Mouse (Mus musculus) liver, embryonic 11.5 days (tissue): ENCODE data around the gene Pde4dip. TPM values are rescaled to one million over a fixed set of nuclear protein-coding genes. Genes with fewer than 3 reads are reported as not detected.

ENCODE experiments used
- ATAC-seq: fragments of 200-750 bp; cut with Nextera tagmentation; replicated peaks from 2 replicates; pipeline ENCODE4 v1.8.0; 2017; ENCODE audit warnings: moderate number of reproducible peaks, mild to moderate bottlenecking, moderate TSS enrichment, moderate library complexity; ENCODE audit not compliant: low FRiP score
- DNase-seq: peaks from one replicate; pipeline ENCODE4 v3.0.0-alpha.2; 2017; ENCODE audit warnings: low spot score
- H3K27ac ChIP-seq: fragments of 300-500 bp; sonication (generic); 2 replicates; pipeline ENCODE4 v1.5.1; 2014; ENCODE audit warnings: mild to moderate bottlenecking, low read depth, low read length, control low read depth
- H3K27me3 ChIP-seq: fragments of 300-500 bp; sonication (generic); replicated peaks from 2 replicates; pipeline ENCODE4 v1.6.1; 2014; ENCODE audit warnings: low read length, mixed read lengths; ENCODE audit not compliant: control insufficient read depth, insufficient read depth
- H3K36me3 ChIP-seq: fragments of 300-500 bp; sonication (generic); 2 replicates; pipeline ENCODE4 v1.6.1; 2014; ENCODE audit warnings: mild to moderate bottlenecking, low read length, moderate library complexity, mixed read lengths; ENCODE audit not compliant: control insufficient read depth, insufficient read depth
- H3K4me1 ChIP-seq: fragments of 300-500 bp; sonication (generic); replicated peaks from 2 replicates; pipeline ENCODE4 v1.6.1; 2014; ENCODE audit warnings: low read length, mixed read lengths; ENCODE audit not compliant: control insufficient read depth, insufficient read depth
- H3K4me2 ChIP-seq: fragments of 300-500 bp; sonication (generic); 2 replicates; pipeline ENCODE4 v1.6.1; 2014; ENCODE audit warnings: mild to moderate bottlenecking, control low read depth, moderate library complexity
- H3K4me3 ChIP-seq: fragments of 300-500 bp; sonication (generic); 2 replicates; pipeline ENCODE4 v1.5.1; 2014; ENCODE audit warnings: low read depth, low read length, control low read depth
- H3K9ac ChIP-seq: fragments of 300-500 bp; sonication (generic); 2 replicates; pipeline ENCODE4 v1.6.1; 2014; ENCODE audit warnings: low read depth, low read length, control low read depth
- H3K9me3 ChIP-seq: fragments of 300-500 bp; sonication (generic); 2 replicates; pipeline ENCODE4 v1.6.1; 2016; ENCODE audit warnings: low read length, inconsistent platforms, mixed read lengths; ENCODE audit not compliant: control insufficient read depth
- WGBS: fragments of 180-500 bp; shearing (Covaris S2); extraction: QIAGEN DNeasy Blood & Tissue Kit; methylation state at CpG from one replicate; pipeline ENCODE4 v1.1.7; 2014; 5-methylcytosine and 5-hydroxymethylcytosine counted together
- polyA plus RNA-seq: library from polyadenylated mRNA; unstranded; fragments of >200 nt; fragmentation: Nextera tagmentation; extraction: Ambion mirVana; gene quantifications from 2 replicates; pipeline ENCODE4 v1.2.1, GENCODE M21; 2014

Gene Pde4dip
- polyA plus RNA-seq, 1 experiment from 2014 or later = 16.9 TPM

DNA sequence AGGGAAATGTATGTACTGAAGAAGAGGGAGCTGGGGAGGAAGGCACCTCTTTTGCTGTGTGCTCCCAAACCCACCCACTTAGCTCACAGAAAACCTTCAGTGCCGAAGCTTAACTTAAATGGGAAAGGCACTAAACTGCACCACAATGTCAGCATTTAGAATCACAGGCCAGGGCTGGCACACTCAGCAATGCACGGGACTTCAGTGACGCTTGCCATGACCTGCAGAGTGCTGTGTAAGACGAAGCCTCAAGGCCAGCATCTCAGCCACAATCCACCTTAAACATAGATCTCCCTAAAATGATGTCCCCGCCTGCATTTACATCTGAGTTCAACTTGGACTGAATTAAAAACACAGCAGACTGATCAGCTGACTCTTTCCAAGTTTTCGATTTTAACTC is 91.1 kb downstream of the Pde4dip start:
- Histone ChIP-seq H3K4me2 (no peak overlapping the region), H3K4me3 (no peak overlapping the region), H3K9me3 (no peaks in the 10 kb centered on the region), H3K27me3 (no peaks in the 10 kb centered on the region), H3K36me3 (no peaks in the 10 kb centered on the region), H3K4me1 (no peaks in the 10 kb centered on the region), H3K9ac (no peak overlapping the region), H3K27ac (no peak overlapping the region)
- WGBS = 81% methylated on average over 6 of the region's 6 CpGs
- DNase-seq (no peak), ATAC-seq (no peak)

DNA sequence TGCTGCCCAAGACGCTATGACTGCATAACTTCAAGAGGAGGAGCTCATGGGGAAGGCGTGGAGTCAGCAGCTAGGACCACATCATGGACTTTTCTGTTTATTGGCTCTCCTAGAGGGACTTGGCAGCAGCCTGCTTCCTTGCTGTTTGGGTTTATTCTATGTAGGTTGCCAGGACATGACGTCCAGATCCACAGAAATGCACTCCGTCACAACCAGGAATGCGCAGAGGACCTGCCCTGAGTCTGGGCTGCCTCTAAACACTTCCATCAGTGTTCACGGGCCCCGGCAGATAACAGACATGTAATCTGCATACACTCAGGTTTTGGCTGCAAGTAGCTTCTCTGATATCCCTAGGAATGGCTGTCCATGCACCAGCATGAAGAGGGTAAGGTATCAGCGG is 94.5 kb downstream of the Pde4dip start:
- WGBS = 82% methylated on average over 8 of the region's 8 CpGs
- H3K27ac ChIP-seq = no peak overlapping the region
- ATAC-seq = no peak

DNA sequence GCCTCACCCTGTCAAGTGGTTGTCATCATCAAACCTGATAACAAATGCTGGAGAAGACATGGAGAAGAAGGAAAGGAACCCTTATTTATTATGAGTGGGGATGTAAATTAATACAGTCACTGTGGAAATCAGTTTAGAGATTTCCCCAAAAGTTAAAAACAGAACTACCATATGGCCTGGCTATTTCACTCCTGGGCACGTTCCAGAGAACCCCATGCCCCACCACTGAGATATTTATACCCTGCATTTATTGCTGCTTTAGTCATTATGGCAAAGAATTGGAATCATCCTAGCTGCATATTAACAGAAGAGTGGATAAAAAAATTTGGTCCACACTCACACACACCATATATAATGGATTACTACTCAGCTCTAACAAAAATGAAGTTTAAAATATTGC is 98.4 kb downstream of the Pde4dip start:
- no peak overlapping the region for H3K4me2 ChIP-seq
- H3K27me3 ChIP-seq = no peaks in the 10 kb centered on the region
- no peaks in the 10 kb centered on the region for H3K4me1 ChIP-seq
- ATAC-seq (no peak), DNase-seq (no peak)
- H3K27ac ChIP-seq = no peak overlapping the region
- no peak overlapping the region for H3K9ac ChIP-seq
- 0 out of 2 replicates have a peak, but pooled peaks cover 2% of the 10 kb centered on the region for H3K9me3 ChIP-seq
- no peak overlapping the region for H3K4me3 ChIP-seq
- WGBS = 65% methylated on average over 1 of the region's 1 CpGs
- peaks cover 3% of the 10 kb centered on the region; the same call in 1 of the 2 replicates for H3K36me3 ChIP-seq

More for the DNA sequence above, 94.5 kb downstream of the Pde4dip start:
- 0 out of 2 replicates have a peak, but pooled peaks cover 2% of the 10 kb centered on the region for H3K9me3 ChIP-seq
- no peak overlapping the region for H3K9ac ChIP-seq
- no peaks in the 10 kb centered on the region for H3K27me3 ChIP-seq
- H3K36me3 ChIP-seq = peaks cover 3% of the 10 kb centered on the region; the same call in 1 of the 2 replicates
- H3K4me2 ChIP-seq = no peak overlapping the region
- no peak for DNase-seq
- H3K4me1 ChIP-seq = no peaks in the 10 kb centered on the region
- H3K4me3 ChIP-seq = no peak overlapping the region

DNA sequence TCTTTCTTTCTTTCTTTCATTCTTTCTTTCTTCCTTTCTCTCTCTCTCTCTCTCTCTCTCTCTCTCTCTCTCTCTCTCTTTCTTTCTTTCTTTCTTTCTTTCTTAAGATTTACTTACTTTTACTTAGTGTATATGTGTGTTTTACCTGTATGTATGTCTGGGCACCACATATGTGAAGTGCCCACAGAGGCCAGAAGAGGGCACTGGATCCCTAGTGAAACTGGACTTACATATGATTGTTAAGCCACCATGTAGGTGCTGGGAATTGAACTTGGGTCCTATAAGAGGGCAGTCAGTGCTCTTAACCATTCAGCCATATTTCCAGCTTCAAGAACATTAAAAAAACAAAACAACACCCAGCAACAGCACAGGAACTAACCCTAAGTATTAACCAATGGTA is 99.2 kb downstream of the Pde4dip start:
- Histone ChIP-seq H3K4me2 (no peak overlapping the region), H3K9me3 (0 out of 2 replicates have a peak, but pooled peaks cover 2% of the 10 kb centered on the region), H3K27ac (no peak overlapping the region), H3K4me3 (no peak overlapping the region), H3K36me3 (peaks cover 3% of the 10 kb centered on the region; the same call in 1 of the 2 replicates), H3K4me1 (no peaks in the 10 kb centered on the region), H3K27me3 (no peaks in the 10 kb centered on the region), H3K9ac (no peak overlapping the region)
- no peak for ATAC-seq
- no peak for DNase-seq

DNA sequence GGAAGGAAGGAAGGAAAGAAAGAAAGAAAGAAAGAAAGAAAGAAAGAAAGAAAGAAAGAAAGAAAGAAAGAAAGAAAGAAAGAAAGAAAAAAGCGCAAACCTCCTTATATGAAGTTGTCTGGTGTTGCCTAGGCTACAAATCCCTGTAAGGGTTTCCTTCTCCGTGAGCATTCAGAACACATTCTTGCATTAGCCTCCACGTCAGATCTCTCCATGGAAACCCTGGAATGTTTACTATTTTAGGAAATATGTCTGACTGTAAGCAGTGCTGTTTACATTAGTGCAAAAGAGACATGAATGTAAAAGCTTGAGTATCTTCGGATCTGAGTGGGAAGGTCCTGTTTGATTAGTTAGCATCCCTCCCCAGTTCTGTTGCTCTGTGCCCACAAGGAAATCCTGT is 112.3 kb downstream of the Pde4dip start:
- DNase-seq = peak; percentile 10
- no peak for ATAC-seq

DNA sequence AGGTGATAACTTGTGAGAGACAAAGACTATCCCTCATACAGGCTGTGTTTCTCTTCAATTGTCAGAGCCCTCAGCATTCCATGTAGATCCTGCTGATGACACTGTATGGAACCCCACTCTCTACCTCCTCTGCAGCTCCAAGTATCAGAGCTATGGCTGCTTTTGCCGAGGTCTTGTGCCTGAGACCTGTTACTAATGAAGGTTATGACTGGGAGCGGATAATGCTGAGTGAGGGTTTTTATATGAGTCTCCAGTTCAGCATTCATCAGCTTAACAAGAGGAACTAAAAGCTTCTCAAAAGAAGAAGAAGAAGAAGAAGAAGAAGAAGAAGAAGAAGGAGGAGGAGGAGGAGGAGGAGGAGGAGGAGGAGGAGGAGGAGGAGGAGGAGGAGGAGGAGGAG is 112.8 kb downstream of the Pde4dip start:
- Histone ChIP-seq H3K27me3 (no peaks in the 10 kb centered on the region), H3K4me2 (no peak overlapping the region), H3K27ac (no peak overlapping the region), H3K9ac (no peak overlapping the region), H3K9me3 (no peaks in the 10 kb centered on the region), H3K4me3 (no peak overlapping the region), H3K4me1 (no peaks in the 10 kb centered on the region), H3K36me3 (no peaks in the 10 kb centered on the region)
- WGBS = 83% methylated on average over 2 of the region's 2 CpGs
- DNase-seq = peak; percentile 9
- ATAC-seq = no peak

More for the DNA sequence above, 112.3 kb downstream of the Pde4dip start:
- Histone ChIP-seq H3K4me3 (no peak overlapping the region), H3K4me2 (no peak overlapping the region), H3K36me3 (no peaks in the 10 kb centered on the region), H3K27me3 (no peaks in the 10 kb centered on the region), H3K9me3 (no peaks in the 10 kb centered on the region), H3K27ac (no peak overlapping the region), H3K4me1 (no peaks in the 10 kb centered on the region), H3K9ac (no peak overlapping the region)
- WGBS = 52% methylated on average over 4 of the region's 4 CpGs

DNA sequence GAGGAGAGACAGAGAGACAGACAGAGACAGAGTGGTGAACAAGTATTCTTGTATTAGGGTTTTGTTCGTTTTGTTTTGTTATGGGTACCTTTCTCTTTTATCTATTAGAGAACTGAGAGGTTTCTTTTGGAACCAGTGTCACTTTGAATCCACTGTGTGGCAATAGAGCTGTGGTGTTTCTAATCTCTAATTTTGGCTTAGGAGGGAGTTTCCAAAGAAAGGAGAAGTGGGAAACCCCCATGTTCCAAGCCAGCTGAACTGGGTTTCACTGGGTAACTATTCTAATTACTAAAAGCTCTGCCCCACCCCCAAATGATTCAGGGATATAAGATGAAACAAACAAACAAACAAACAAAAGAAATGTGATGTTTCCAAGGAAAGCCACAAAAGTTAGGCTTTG is 113.6 kb downstream of the Pde4dip start:
- Histone ChIP-seq H3K4me3 (no peak overlapping the region), H3K4me2 (no peak overlapping the region), H3K9me3 (no peaks in the 10 kb centered on the region), H3K9ac (no peak overlapping the region), H3K36me3 (no peaks in the 10 kb centered on the region), H3K27ac (no peak overlapping the region), H3K4me1 (no peaks in the 10 kb centered on the region), H3K27me3 (no peaks in the 10 kb centered on the region)
- ATAC-seq (no peak), DNase-seq (no peak)
- WGBS = 54% methylated on average over 1 of the region's 1 CpGs

DNA sequence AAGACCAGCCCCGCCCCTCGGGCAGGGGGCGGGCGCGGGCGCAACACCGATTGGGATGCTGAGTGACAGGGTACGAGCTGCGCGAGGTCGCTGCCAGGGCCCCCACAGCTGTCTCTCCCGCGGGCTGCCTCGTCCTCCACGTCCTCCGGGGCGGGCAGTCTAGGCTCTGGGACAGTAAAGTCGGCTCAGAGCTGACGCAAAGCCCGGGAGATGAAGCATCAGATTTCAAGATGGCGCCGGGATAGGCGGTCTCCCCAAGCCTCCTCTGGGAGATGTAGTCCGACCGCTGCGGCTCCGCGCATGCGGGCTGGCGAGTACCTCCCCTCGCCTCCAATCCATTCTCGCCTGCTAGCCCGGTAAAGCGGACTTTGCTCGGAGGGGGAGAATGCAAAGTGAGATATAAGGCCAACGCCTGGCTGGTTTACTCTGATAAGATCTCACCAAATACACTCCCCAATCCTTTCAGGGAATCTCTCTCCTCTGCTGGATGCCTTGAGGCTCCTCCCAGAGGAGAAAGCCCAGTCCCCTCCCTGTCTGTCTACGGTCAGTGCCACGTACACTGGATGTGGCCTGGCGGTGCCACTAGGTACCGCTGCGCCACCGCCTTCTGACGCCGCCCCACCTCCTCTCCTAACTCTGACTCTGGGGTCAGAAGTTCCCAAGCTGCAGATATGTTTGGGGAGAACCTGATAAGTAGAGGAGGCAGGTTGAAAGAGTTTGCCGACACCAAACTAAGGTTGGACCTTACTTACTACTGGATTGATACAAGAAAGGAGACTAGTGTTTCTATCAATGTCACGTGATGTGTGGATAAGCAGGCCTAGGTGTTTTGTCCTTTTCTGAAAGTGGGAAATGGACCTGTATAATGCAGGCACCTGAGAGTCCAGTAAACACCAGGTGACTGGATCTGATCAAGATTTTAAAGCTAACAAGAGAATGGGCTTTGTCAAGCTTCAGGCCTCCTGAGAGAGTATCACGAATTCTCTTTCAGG is 120.4 kb downstream of the Pde4dip start:
- no peaks in the 10 kb centered on the region for H3K9me3 ChIP-seq

More for the DNA sequence above, 120.4 kb downstream of the Pde4dip start:
- Histone ChIP-seq H3K27ac (peak overlapping the region; percentile 17), H3K27me3 (peaks cover 4% of the 10 kb centered on the region; the same call in 1 of the 2 replicates), H3K4me3 (peak overlapping the region; percentile 74), H3K4me1 (peaks cover 5% of the 10 kb centered on the region; the same call in 1 of the 2 replicates), H3K9ac (peak overlapping the region; percentile 61), H3K36me3 (no peaks in the 10 kb centered on the region), H3K4me2 (peak overlapping the region; percentile 70)
- WGBS = 4% methylated on average over 47 of the region's 47 CpGs
- ATAC-seq (peak; percentile 95), DNase-seq (peak; percentile 85)
